In the genomic region with DNA sequence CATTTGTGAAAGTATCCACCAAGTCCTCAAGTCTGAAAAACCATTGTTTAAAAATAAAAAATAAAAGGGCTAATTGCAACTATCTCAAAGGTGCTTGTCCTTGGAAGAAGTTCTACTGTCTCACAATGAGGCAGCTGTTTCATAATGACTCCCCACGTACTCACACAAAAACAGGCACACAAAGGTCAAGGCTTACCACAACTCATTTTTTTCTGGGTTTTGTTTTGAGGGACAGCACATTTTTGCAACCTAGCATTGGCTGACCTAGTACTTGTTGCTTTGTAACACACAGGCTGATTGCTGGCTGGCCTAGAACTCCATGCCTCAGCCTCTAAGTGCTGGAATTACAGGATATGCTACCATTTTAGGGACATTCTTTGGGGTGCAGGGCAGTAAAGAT, we compare ENCODE assay signal across 13 mouse cellular contexts. TPM values are rescaled to one million over a fixed set of nuclear protein-coding genes. Genes with fewer than 3 reads are reported as not detected.
DNase-seq lines count a peak whose midpoint lies in the region; ATAC-seq lines count a peak whose summit lies in the region.
"Had no signal": no experiment of that assay in that cellular context is flagged by ENCODE, and none has a peak within 500 bp of the region (broad histone marks: within the 10 kb centered on the region; RNA-seq: fewer than 3 reads in every experiment).

No protein-coding gene starts in this region.

- 0 out of 2 replicates have a peak, but pooled peaks cover 3% of the 10 kb centered on the region for H3K36me3 ChIP-seq in liver, embryonic 13.5 days
- H3K36me3 ChIP-seq in hindbrain, embryonic 13.5 days, result peaks cover 3% of the 10 kb centered on the region; the same call in 1 of the 2 replicates
- H3K36me3 ChIP-seq: limb, embryonic 13.5 days had no signal

- H3K27me3 ChIP-seq in liver, embryonic 13.5 days, result no peaks in the 10 kb centered on the region
- no peaks in the 10 kb centered on the region for H3K27me3 ChIP-seq in hindbrain, embryonic 13.5 days
- H3K27me3 ChIP-seq: limb, embryonic 13.5 days had no signal

- DNase-seq in heart, adult 11 months, result peak; percentile 74
- no peak for DNase-seq in heart, adult 8-10 months (ENCODE audit: low spot score)
- DNase-seq in A20 (ENCODE audit: low read depth, low spot score), result peak; percentile 69
- DNase-seq in adrenal gland, postnatal 10 days, result peak; percentile 40
- no peak for DNase-seq in liver, embryonic 13.5 days
- no peak for DNase-seq in left cerebral cortex, adult 11 months (ENCODE audit: low spot score)
- no peak for DNase-seq in left cerebral cortex, postnatal 25 days (ENCODE audit: low spot score in 2 of 2)
- DNase-seq: cerebellum, adult 9-11 months; heart, postnatal 14 days; kidney, postnatal 25 days had no signal

- 46% methylated on average over 1 of the region's 1 CpGs for WGBS in liver, embryonic 13.5 days (ENCODE audit: insufficient replicate concordance)
- WGBS in hindbrain, embryonic 13.5 days, result 70% methylated on average over 1 of the region's 1 CpGs

- H3K9me3 ChIP-seq in liver, embryonic 13.5 days (replicated peaks), result no peaks in the 10 kb centered on the region
- peaks cover 1% of the 10 kb centered on the region; the same call in 1 of the 2 replicates for H3K9me3 ChIP-seq in hindbrain, embryonic 13.5 days
- H3K9me3 ChIP-seq: limb, embryonic 13.5 days had no signal

- H3K4me2 ChIP-seq in liver, embryonic 13.5 days, result peak overlapping the region; percentile 39
- H3K4me2 ChIP-seq in hindbrain, embryonic 13.5 days, result no peak overlapping the region
- H3K4me2 ChIP-seq: limb, embryonic 13.5 days had no signal

- H3K4me3 ChIP-seq in liver, embryonic 13.5 days (replicated peaks), result no peak overlapping the region
- no peak overlapping the region for H3K4me3 ChIP-seq in hindbrain, embryonic 13.5 days
- H3K4me3 ChIP-seq: erythroblast, embryonic 14.5 days; limb, embryonic 13.5 days had no signal

- peaks cover 87% of the 10 kb centered on the region for H3K4me1 ChIP-seq in liver, embryonic 13.5 days (replicated peaks)
- no peaks in the 10 kb centered on the region for H3K4me1 ChIP-seq in hindbrain, embryonic 13.5 days (replicated peaks)
- H3K4me1 ChIP-seq: limb, embryonic 13.5 days had no signal

- peak overlapping the region; percentile 91 for H3K27ac ChIP-seq in liver, embryonic 13.5 days
- no peak overlapping the region for H3K27ac ChIP-seq in hindbrain, embryonic 13.5 days
- H3K27ac ChIP-seq: limb, embryonic 13.5 days had no signal

- ATAC-seq in liver, embryonic 13.5 days (ENCODE audit: low read depth), result no peak
- no peak for ATAC-seq in hindbrain, embryonic 13.5 days (ENCODE audit: low FRiP score)

- peak overlapping the region; percentile 59 for H3K9ac ChIP-seq in liver, embryonic 13.5 days
- no peak overlapping the region for H3K9ac ChIP-seq in hindbrain, embryonic 13.5 days
- H3K9ac ChIP-seq: limb, embryonic 13.5 days had no signal

- intact Hi-C loops in left cerebral cortex, postnatal 25 days (cut with DNase I), result no loop called here

RNA-seq across cellular contexts. Expression of a gene that starts 26.8 kb away (rescaled TPM):
- total RNA-seq in heart, adult 8-10 months (2022), result 100 to 1,000 TPM; 114 to 129 (median 122) TPM
- 100 to 1,000 TPM; 145 to 155 TPM for total RNA-seq in adrenal gland, postnatal 10 days (2021)
- 47.9 and 57.3 TPM in 2 replicates for polyA plus RNA-seq in liver, embryonic 13.5 days (2015; fragmentation: Nextera tagmentation; extraction: Ambion mirVana)
- total RNA-seq in left cerebral cortex, postnatal 25 days (2021), result 100 to 1,000 TPM; 146 to 147 TPM
- polyA plus RNA-seq in hindbrain, embryonic 13.5 days (2015; fragmentation: Nextera tagmentation; extraction: Ambion mirVana), result 136 and 138 TPM in 2 replicates

Comparison
In these comparisons a context has a peak if more than half of its experiments do, and no peak if none do; other contexts are left out.
1. DNase-seq: peak in heart, adult 11 months (single experiment), A20 (single experiment) and adrenal gland, postnatal 10 days (single experiment); none in heart, adult 8-10 months (single experiment), liver, embryonic 13.5 days (single experiment), left cerebral cortex, adult 11 months (single experiment) and left cerebral cortex, postnatal 25 days (0 of 2).